Mouse (Mus musculus) cerebellum, adult 2 months (tissue): ENCODE results near the gene Agpat3.

Experiments
- CTCF ChIP-seq: fragments of 200-500 bp; IDR thresholded peaks from 2 replicates; pipeline ENCODE4 v1.5.1; 2011; ENCODE audit warnings: low read depth, mild to moderate bottlenecking, control low read depth, low read length, moderate library complexity, borderline replicate concordance; ENCODE audit not compliant: insufficient read depth
- POLR2A ChIP-seq: fragments of 200-500 bp; IDR thresholded peaks from 2 replicates; pipeline ENCODE4 v1.6.1; 2011; ENCODE audit warnings: low read length, control low read depth, borderline replicate concordance; ENCODE audit not compliant: insufficient read depth

DNA sequence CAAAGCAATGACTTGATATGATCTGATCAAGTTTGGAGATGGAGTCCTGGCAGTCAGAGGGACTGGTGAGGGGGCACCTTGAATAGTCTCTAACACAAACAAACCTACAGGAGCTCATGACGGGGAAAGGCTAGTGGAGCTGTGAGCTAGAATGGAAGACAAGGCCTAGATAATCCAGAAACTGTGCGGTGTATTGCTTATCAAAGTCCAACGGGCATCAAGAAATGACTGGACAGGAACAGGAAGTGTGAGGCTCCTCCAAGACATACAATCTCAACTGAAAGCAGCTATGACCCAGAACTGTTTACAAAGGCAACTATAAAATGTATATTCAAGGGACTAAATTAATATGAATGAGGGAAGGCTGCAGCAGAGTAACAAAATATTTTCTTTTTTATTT, 105.1 kb downstream of the Agpat3 start:
- TF ChIP-seq CTCF (no peak), POLR2A (no peak)
